Mouse (Mus musculus) adrenal gland (tissue): ENCODE results near the gene Rhox8.
"Not testable (repeated sequence)": the region's sequence is repeated elsewhere in the genome, so short reads cannot be mapped to it uniquely, and the experiment has no call there.

Experiments
- intact Hi-C: fragments of 180-260 bp; cut with DNase I; formaldehyde crosslinking; loops from one replicate; pipeline ENCODE4 v1.15.1; 2025
- long read RNA-seq, 2 experiments: library from polyadenylated mRNA; unstranded; transcript quantifications; one replicate each; pipeline ENCODE4 v2.0.0; 2020; ENCODE audit warnings: borderline replicate concordance in 1 of 2; ENCODE audit not compliant: insufficient replicate concordance in 1 of 2

Gene Rhox8
- long read RNA-seq, experiment 1, result 0 reads
- long read RNA-seq, experiment 2, result 0 reads

DNA sequence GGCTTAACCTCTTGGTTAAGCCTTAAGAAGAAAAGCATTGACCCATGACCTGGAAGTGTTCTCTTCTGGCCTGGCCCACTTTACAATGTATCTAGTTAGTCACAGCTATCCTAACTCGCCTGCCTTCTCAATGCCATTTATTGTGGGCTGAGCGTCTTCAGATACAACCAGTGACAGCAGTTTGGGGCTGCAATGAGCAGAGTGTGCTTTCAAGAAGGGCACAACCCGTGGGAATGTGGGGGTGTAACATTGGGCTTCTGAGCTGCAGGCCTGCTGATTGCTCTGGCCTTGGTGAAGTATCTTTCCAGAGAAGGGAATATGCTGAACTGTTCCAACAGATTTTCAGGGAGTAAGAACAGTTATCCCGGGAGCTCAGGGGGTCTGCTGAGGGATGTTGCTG, at the start of gene Rhox8:
Gene Rhox8 (minus strand): TSS at position 101 of the 400 bp plus-strand sequence.
- intact Hi-C loops, result no loop called here

- intact Hi-C loops, result no loop called here
Measured at GRCm38 (mm10) chrX:37916311-37916710, 37.6 kb upstream of the Rhox8 start.

DNA sequence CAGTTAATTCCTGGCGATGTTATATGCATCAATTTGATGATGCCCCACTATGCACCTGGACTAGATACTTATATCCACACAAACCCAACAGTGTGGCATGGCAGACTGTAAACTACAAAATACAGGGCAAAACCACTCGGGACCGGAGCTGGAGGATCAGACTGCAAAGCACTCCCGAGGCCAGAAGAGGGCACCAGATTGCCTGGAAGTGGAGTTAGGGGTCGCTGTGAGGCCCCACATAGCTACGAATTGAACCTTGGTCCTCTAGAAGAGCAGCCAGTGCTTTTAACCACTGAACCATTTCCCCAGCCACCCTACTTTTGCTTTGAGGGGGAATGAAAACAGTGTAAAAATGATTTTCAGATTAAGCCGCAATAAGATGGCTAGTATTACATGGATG, 29.8 kb upstream of the Rhox8 start:
- intact Hi-C loops, result no loop called here

DNA sequence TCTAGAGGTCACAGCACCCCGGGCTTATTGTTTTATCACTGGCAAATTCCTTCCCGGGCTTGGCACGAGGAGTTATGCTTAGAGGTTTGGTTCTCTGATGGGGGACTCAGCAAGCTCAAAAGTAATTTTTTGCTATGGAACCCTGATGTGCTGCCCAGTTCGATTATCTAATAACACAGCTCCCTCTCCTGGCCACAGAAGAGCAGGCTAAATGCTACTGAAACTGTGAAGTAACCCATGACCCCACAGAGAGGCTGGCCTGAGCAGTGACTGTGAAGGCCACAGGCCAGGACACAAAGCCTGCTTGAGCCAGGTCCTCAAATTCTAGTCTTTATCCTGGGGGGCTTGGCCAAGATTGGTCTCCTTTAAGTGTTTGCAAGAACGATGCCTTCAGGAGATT, 25.0 kb upstream of the Rhox8 start:
- intact Hi-C loops, result no loop called here

- intact Hi-C loops, result not testable (repeated sequence)
Measured at GRCm38 (mm10) chrX:37901670-37902069, 22.9 kb upstream of the Rhox8 start, which contains the start of gene Rhox9. Rhox9 (minus strand) TSS chrX:37901770.

DNA sequence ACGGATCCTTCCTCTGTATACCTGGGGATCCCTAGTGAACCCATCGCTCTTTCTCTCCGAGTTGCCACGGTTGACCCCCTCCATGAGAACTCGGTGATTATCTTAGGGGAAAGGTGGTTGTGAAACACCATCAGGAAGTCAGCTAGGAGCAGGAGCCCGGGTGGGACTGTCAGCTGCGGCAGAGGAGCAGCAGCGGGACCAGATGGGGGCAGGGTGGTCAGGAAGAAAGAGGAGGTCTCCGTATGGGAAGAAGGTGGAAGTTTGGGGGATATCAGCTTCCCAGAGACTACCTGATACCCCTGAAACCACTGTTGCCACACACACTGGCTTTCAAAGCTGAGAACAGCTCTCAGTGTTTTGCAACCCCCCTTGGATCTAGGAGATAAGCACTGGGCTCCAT, 18.4 kb upstream of the Rhox8 start, which contains the start of gene Rhox7b:
Gene Rhox7b (minus strand): TSS at position 101 of the 400 bp plus-strand sequence.
- intact Hi-C loops, result not testable (repeated sequence)

DNA sequence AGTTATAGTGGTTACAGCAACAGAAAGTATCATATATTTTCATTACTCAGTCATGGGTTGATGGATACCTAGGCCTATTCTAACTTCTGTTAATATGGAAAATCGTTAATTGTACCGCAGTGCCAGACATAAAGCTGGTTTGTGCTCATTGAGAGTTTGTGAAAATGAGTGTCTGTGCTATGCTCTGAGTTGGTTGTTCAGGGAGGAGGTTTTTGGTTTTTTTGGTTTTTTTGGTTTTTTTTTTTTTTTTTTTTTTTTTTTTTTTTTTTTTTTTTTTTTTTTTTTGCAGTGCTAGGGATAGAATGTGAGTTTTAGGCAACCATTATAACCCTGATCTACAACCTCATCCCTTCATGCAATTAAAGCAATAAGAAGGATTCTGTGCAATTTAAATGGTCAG, 7.1 kb downstream of the Rhox8 start:
- intact Hi-C loops, result no loop called here

DNA sequence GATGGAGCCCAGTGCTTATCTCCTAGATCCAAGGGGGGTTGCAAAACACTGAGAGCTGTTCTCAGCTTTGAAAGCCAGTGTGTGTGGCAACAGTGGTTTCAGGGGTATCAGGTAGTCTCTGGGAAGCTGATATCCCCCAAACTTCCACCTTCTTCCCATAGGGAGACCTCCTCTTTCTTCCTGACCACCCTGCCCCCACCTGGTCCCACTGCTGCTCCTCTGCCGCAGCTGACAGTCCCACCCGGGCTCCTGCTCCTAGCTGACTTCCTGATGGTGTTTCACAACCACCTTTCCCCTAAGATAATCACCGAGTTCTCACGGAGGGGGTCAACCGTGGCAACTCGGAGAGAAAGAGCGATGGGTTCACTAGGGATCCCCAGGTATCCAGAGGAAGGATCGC, 47.4 kb downstream of the Rhox8 start, which contains the start of gene Rhox7a:
Gene Rhox7a (plus strand): TSS at position 301 of the 400 bp plus-strand sequence.
- intact Hi-C loops, result not testable (repeated sequence)

DNA sequence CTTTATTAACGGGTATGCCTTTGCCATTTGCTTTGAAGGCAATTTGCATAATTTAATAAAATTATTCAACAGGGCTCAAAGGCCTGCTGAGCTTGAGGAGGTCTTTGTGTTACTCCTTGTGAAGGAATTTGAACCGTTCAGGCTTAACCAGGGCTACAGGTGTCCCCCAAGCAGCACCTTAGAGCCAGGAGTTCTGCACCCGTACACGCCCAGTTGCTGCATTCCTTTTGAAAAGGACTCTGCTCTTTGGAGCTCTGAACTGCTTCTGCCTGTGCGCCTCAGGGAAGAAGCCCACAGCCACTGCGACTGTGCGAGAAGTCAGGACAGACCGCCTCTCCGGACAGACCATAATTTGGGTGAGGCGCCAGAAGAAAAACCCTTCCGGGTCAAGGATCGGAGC, 52.1 kb downstream of the Rhox8 start, which contains the start of gene Rhox6:
Gene Rhox6 (plus strand): TSS at position 301 of the 400 bp plus-strand sequence.
- intact Hi-C loops, result not testable (repeated sequence)
